Mouse (Mus musculus) heart, postnatal 0 days (tissue): Measurements from ENCODE around the gene Scamp3. TPM values are rescaled to one million over a fixed set of nuclear protein-coding genes. Genes with fewer than 3 reads are reported as not detected.

Experiments used
- ATAC-seq: fragments of 200-750 bp; cut with Nextera tagmentation; 2 replicates; pipeline ENCODE4 v1.8.0; 2017; ENCODE audit warnings: low read depth, moderate number of reproducible peaks, moderate library complexity; ENCODE audit not compliant: insufficient read depth
- DNase-seq: peaks from one replicate; pipeline ENCODE4 v3.0.0-alpha.2; 2016; ENCODE audit warnings: low spot score
- H3K27ac ChIP-seq: fragments of 300-500 bp; sonication (generic); 2 replicates; pipeline ENCODE4 v1.5.1; 2014; ENCODE audit warnings: low read depth, mild to moderate bottlenecking
- H3K27me3 ChIP-seq: fragments of 300-500 bp; sonication (generic); 2 replicates; pipeline ENCODE4 v1.6.1; 2014; ENCODE audit warnings: low read length, mixed read lengths; ENCODE audit not compliant: control insufficient read depth, insufficient read depth
- H3K36me3 ChIP-seq: fragments of 300-500 bp; sonication (generic); replicated peaks from 2 replicates; pipeline ENCODE4 v1.6.1; 2014; ENCODE audit warnings: low read length, mixed read lengths; ENCODE audit not compliant: control insufficient read depth, insufficient read depth
- H3K4me1 ChIP-seq: fragments of 300-500 bp; sonication (generic); 2 replicates; pipeline ENCODE4 v1.6.1; 2014; ENCODE audit warnings: antibody characterized with exemption; ENCODE audit not compliant: control insufficient read depth, insufficient read depth
- H3K4me2 ChIP-seq: fragments of 300-500 bp; sonication (generic); 2 replicates; pipeline ENCODE4 v1.6.1; 2014; ENCODE audit warnings: low read depth, mild to moderate bottlenecking, low read length, moderate library complexity
- H3K4me3 ChIP-seq: fragments of 300-500 bp; sonication (generic); 2 replicates; pipeline ENCODE4 v1.5.1; 2014; ENCODE audit warnings: low read depth, low read length
- H3K9ac ChIP-seq: fragments of 300-500 bp; sonication (generic); replicated peaks from 2 replicates; pipeline ENCODE4 v1.6.1; 2014; ENCODE audit warnings: low read depth, low read length, mixed read lengths
- H3K9me3 ChIP-seq: fragments of 300-500 bp; sonication (generic); replicated peaks from 2 replicates; pipeline ENCODE4 v1.6.1; 2016; ENCODE audit warnings: low read length; ENCODE audit not compliant: control insufficient read depth
- CTCF ChIP-seq: IDR thresholded peaks from 2 replicates; pipeline ENCODE4 v1.5.1; 2016; ENCODE audit warnings: antibody characterized with exemption, control low read depth, low read depth
- EP300 ChIP-seq: IDR thresholded peaks from 2 replicates; pipeline ENCODE4 v1.6.1; 2016; ENCODE audit warnings: antibody characterized with exemption, low read depth
- WGBS: fragments of 180-500 bp; shearing (Covaris S2); extraction: QIAGEN DNeasy Blood & Tissue Kit; methylation state at CpG from one replicate; pipeline ENCODE4 v1.1.7; 2014; 5-methylcytosine and 5-hydroxymethylcytosine counted together
- polyA plus RNA-seq: library from polyadenylated mRNA; unstranded; fragments of >200 nt; fragmentation: Nextera tagmentation; extraction: Ambion mirVana; gene quantifications from 2 replicates; pipeline ENCODE4 v1.2.1, GENCODE M21; 2015
- total RNA-seq: library from RNA; depleted of rRNA; stranded (reverse); fragments of >200 nt; gene quantifications from 2 replicates; pipeline ENCODE4 v1.2.3, GENCODE M21; 2014; ENCODE audit warnings: low replicate concordance

Scamp3 gene
- total and polyA plus RNA-seq, 2 experiments from 2014 or later, result 60.7 to 65.9 TPM

GRCm38 (mm10) chr3:89227307-89228179 lies 50.3 kb downstream of the Scamp3 start:
- Histone ChIP-seq H3K9me3 (no peaks in the 10 kb centered on the region), H3K27me3 (peaks cover 21% of the 10 kb centered on the region; the same call in 1 of the 2 replicates), H3K4me1 (peaks cover 11% of the 10 kb centered on the region), H3K4me3 (peak overlapping the region; percentile 50), H3K27ac (peak overlapping the region; percentile 31; the same call in 1 of the 2 replicates), H3K9ac (0 out of 2 replicates have a peak overlapping the region, but pooled peaks have one; percentile 22), H3K36me3 (no peaks in the 10 kb centered on the region), H3K4me2 (peak overlapping the region; percentile 64)
- WGBS, result 5% methylated on average over 41 of the region's 41 CpGs
- peak; percentile 71 for ATAC-seq
- DNase-seq, result peak; percentile 73
- TF ChIP-seq EP300, result no peak
- no peak for TF ChIP-seq CTCF

GRCm38 (mm10) chr3:89228180-89228549 lies 50.9 kb downstream of the Scamp3 start:
- TF ChIP-seq EP300 (no peak), CTCF (peak; percentile 96)
- Histone ChIP-seq H3K27ac (0 out of 2 replicates have a peak overlapping the region, but pooled peaks have one; percentile 13), H3K4me2 (peak overlapping the region; percentile 64), H3K4me1 (peaks cover 17% of the 10 kb centered on the region), H3K4me3 (peak overlapping the region; percentile 50), H3K36me3 (no peaks in the 10 kb centered on the region), H3K9me3 (no peaks in the 10 kb centered on the region), H3K27me3 (peaks cover 21% of the 10 kb centered on the region; the same call in 1 of the 2 replicates), H3K9ac (peak overlapping the region; percentile 22; the same call in 1 of the 2 replicates)
- ATAC-seq (peak; percentile 72), DNase-seq (peak; percentile 77)
- WGBS, result 0% methylated on average over 20 of the region's 20 CpGs

GRCm38 (mm10) chr3:89228836-89229235 lies 51.6 kb downstream of the Scamp3 start, which contains the start of gene Muc1:
TSS of gene Muc1 (plus strand) at chr3:89229057.
- peaks cover 23% of the 10 kb centered on the region for H3K4me1 ChIP-seq
- H3K36me3 ChIP-seq, result no peaks in the 10 kb centered on the region
- peak within 1 kb of the TSS; percentile 50 for H3K4me3 ChIP-seq
- WGBS, result 36% methylated on average over 10 of the region's 10 CpGs
- peak within 1 kb of the TSS; percentile 22; the same call in 1 of the 2 replicates for H3K9ac ChIP-seq
- DNase-seq, result no peak
- H3K27me3 ChIP-seq, result peaks cover 21% of the 10 kb centered on the region; the same call in 1 of the 2 replicates
- H3K4me2 ChIP-seq, result peak within 1 kb of the TSS; percentile 64
- 0 out of 2 replicates have a peak within 1 kb of the TSS, but pooled peaks have one; percentile 31 for H3K27ac ChIP-seq
- no peak for ATAC-seq
- no peaks in the 10 kb centered on the region for H3K9me3 ChIP-seq
- TF ChIP-seq EP300, result no peak
- TF ChIP-seq CTCF, result no peak

GRCm38 (mm10) chr3:89229276-89229675 lies 52.0 kb downstream of the Scamp3 start:
- Histone ChIP-seq H3K27me3 (peaks cover 21% of the 10 kb centered on the region; the same call in 1 of the 2 replicates), H3K4me3 (no peak overlapping the region), H3K4me2 (no peak overlapping the region), H3K4me1 (peaks cover 23% of the 10 kb centered on the region), H3K9ac (no peak overlapping the region), H3K9me3 (no peaks in the 10 kb centered on the region), H3K36me3 (no peaks in the 10 kb centered on the region), H3K27ac (no peak overlapping the region)
- TF ChIP-seq CTCF, result no peak
- no peak for TF ChIP-seq EP300
- 73% methylated on average over 4 of the region's 4 CpGs for WGBS
- no peak for DNase-seq
- no peak for ATAC-seq

- Histone ChIP-seq H3K9me3 (no peaks in the 10 kb centered on the region), H3K9ac (no peak overlapping the region), H3K36me3 (no peaks in the 10 kb centered on the region), H3K4me3 (no peak overlapping the region), H3K4me2 (no peak overlapping the region), H3K27ac (no peak overlapping the region), H3K27me3 (peaks cover 19% of the 10 kb centered on the region; the same call in 1 of the 2 replicates), H3K4me1 (peaks cover 23% of the 10 kb centered on the region)
- DNase-seq, result no peak
- WGBS, result 72% methylated on average over 2 of the region's 2 CpGs
- no peak for ATAC-seq
- TF ChIP-seq EP300, result no peak
- TF ChIP-seq CTCF, result no peak
Measured at GRCm38 (mm10) chr3:89230561-89230960, 53.3 kb downstream of the Scamp3 start.
